Mouse (Mus musculus): ENCODE data around the gene Olfr638.

GRCm38 (mm10) chr7:104050745-104051144 lies 52.2 kb downstream of the Olfr638 start:
- no peak for TF ChIP-seq CTCF (IDR thresholded peaks at IDR 0.05; ENCODE audit: borderline replicate concordance, insufficient read depth, low read depth, low read length)
- TF ChIP-seq POLR2A (IDR thresholded peaks at IDR 0.05; ENCODE audit: borderline replicate concordance, insufficient read depth, low read length) = no peak
